Mouse (Mus musculus): ENCODE data around the gene Mctp2. TPM values are rescaled to one million over a fixed set of nuclear protein-coding genes. Genes with fewer than 3 reads are reported as not detected.

The Mctp2 gene
- polyA plus RNA-seq, 1 experiment from 2014 or later = 1.7 TPM

- H3K36me3 ChIP-seq (replicated peaks; ENCODE audit: insufficient read depth, low read length) = no peaks in the 10 kb centered on the region
- 58% methylated on average over 6 of the region's 6 CpGs for WGBS (ENCODE audit: insufficient replicate concordance)
- no peaks in the 10 kb centered on the region for H3K27me3 ChIP-seq (ENCODE audit: insufficient read depth, low read length)
- no peak overlapping the region for H3K27ac ChIP-seq (ENCODE audit: low read depth)
- no peaks in the 10 kb centered on the region for H3K9me3 ChIP-seq (ENCODE audit: low read length)
- no peak overlapping the region for H3K4me3 ChIP-seq (ENCODE audit: low read depth, low read length)
- no peak overlapping the region for H3K9ac ChIP-seq (replicated peaks)
- DNase-seq (no peak), ATAC-seq (no peak)
- no peak overlapping the region for H3K4me2 ChIP-seq (ENCODE audit: low read depth, low read length)
- peaks cover 4% of the 10 kb centered on the region; the same call in 1 of the 2 replicates for H3K4me1 ChIP-seq (ENCODE audit: insufficient read depth)
- TF ChIP-seq EP300 (IDR thresholded peaks at IDR 0.05; ENCODE audit: low read depth) = no peak
- TF ChIP-seq CTCF (IDR thresholded peaks at IDR 0.05; ENCODE audit: low read depth) = no peak
Measured at GRCm38 (mm10) chr7:72234433-72234998, 71.9 kb downstream of the Mctp2 start.

GRCm38 (mm10) chr7:72231182-72231877 lies 75.1 kb downstream of the Mctp2 start:
- Histone ChIP-seq H3K4me3 (ENCODE audit: low read depth, low read length) (no peak overlapping the region), H3K4me1 (ENCODE audit: insufficient read depth) (peaks cover 4% of the 10 kb centered on the region; the same call in 1 of the 2 replicates), H3K4me2 (ENCODE audit: low read depth, low read length) (no peak overlapping the region), H3K36me3 (replicated peaks; ENCODE audit: insufficient read depth, low read length) (no peaks in the 10 kb centered on the region), H3K9ac (replicated peaks) (no peak overlapping the region), H3K9me3 (ENCODE audit: low read length) (no peaks in the 10 kb centered on the region), H3K27ac (ENCODE audit: low read depth) (no peak overlapping the region), H3K27me3 (ENCODE audit: insufficient read depth, low read length) (no peaks in the 10 kb centered on the region)
- no peak for DNase-seq
- WGBS (ENCODE audit: insufficient replicate concordance) = 62% methylated on average over 7 of the region's 7 CpGs
- ATAC-seq = no peak
- TF ChIP-seq CTCF (IDR thresholded peaks at IDR 0.05; ENCODE audit: low read depth) = no peak
- TF ChIP-seq EP300 (IDR thresholded peaks at IDR 0.05; ENCODE audit: low read depth) = no peak

GRCm38 (mm10) chr7:72229925-72230324 lies 76.5 kb downstream of the Mctp2 start:
- ATAC-seq (no peak), DNase-seq (no peak)
- Histone ChIP-seq H3K4me2 (ENCODE audit: low read depth, low read length) (no peak overlapping the region), H3K9me3 (ENCODE audit: low read length) (no peaks in the 10 kb centered on the region), H3K36me3 (replicated peaks; ENCODE audit: insufficient read depth, low read length) (no peaks in the 10 kb centered on the region), H3K27me3 (ENCODE audit: insufficient read depth, low read length) (no peaks in the 10 kb centered on the region), H3K27ac (ENCODE audit: low read depth) (no peak overlapping the region), H3K9ac (replicated peaks) (no peak overlapping the region), H3K4me1 (ENCODE audit: insufficient read depth) (peaks cover 4% of the 10 kb centered on the region; the same call in 1 of the 2 replicates), H3K4me3 (ENCODE audit: low read depth, low read length) (no peak overlapping the region)
- TF ChIP-seq CTCF (IDR thresholded peaks at IDR 0.05; ENCODE audit: low read depth) (no peak), EP300 (IDR thresholded peaks at IDR 0.05; ENCODE audit: low read depth) (no peak)
- 76% methylated on average over 7 of the region's 7 CpGs for WGBS (ENCODE audit: insufficient replicate concordance)

GRCm38 (mm10) chr7:72223558-72223957 lies 82.8 kb downstream of the Mctp2 start:
- no peaks in the 10 kb centered on the region for H3K4me1 ChIP-seq (ENCODE audit: insufficient read depth)
- ATAC-seq (no peak), DNase-seq (no peak)
- H3K27ac ChIP-seq (ENCODE audit: low read depth) = no peak overlapping the region
- 86% methylated on average over 5 of the region's 5 CpGs for WGBS (ENCODE audit: insufficient replicate concordance)
- H3K27me3 ChIP-seq (ENCODE audit: insufficient read depth, low read length) = no peaks in the 10 kb centered on the region
- TF ChIP-seq CTCF (IDR thresholded peaks at IDR 0.05; ENCODE audit: low read depth) (no peak), EP300 (IDR thresholded peaks at IDR 0.05; ENCODE audit: low read depth) (no peak)
- H3K9ac ChIP-seq (replicated peaks) = no peak overlapping the region
- H3K4me3 ChIP-seq (ENCODE audit: low read depth, low read length) = no peak overlapping the region
- H3K9me3 ChIP-seq (ENCODE audit: low read length) = no peaks in the 10 kb centered on the region
- H3K36me3 ChIP-seq (replicated peaks; ENCODE audit: insufficient read depth, low read length) = no peaks in the 10 kb centered on the region
- no peak overlapping the region for H3K4me2 ChIP-seq (ENCODE audit: low read depth, low read length)

GRCm38 (mm10) chr7:72222532-72222931 lies 83.9 kb downstream of the Mctp2 start:
- Histone ChIP-seq H3K4me1 (ENCODE audit: insufficient read depth) (no peaks in the 10 kb centered on the region), H3K27me3 (ENCODE audit: insufficient read depth, low read length) (no peaks in the 10 kb centered on the region), H3K36me3 (replicated peaks; ENCODE audit: insufficient read depth, low read length) (no peaks in the 10 kb centered on the region), H3K4me2 (ENCODE audit: low read depth, low read length) (no peak overlapping the region), H3K4me3 (ENCODE audit: low read depth, low read length) (no peak overlapping the region), H3K9me3 (ENCODE audit: low read length) (no peaks in the 10 kb centered on the region), H3K9ac (replicated peaks) (no peak overlapping the region), H3K27ac (ENCODE audit: low read depth) (no peak overlapping the region)
- ATAC-seq (no peak), DNase-seq (no peak)
- TF ChIP-seq EP300 (IDR thresholded peaks at IDR 0.05; ENCODE audit: low read depth) = no peak
- no peak for TF ChIP-seq CTCF (IDR thresholded peaks at IDR 0.05; ENCODE audit: low read depth)
- 78% methylated on average over 8 of the region's 8 CpGs for WGBS (ENCODE audit: insufficient replicate concordance)

- no peaks in the 10 kb centered on the region for H3K9me3 ChIP-seq (ENCODE audit: low read length)
- H3K9ac ChIP-seq (replicated peaks) = no peak overlapping the region
- H3K4me2 ChIP-seq (ENCODE audit: low read depth, low read length) = no peak overlapping the region
- H3K27ac ChIP-seq (ENCODE audit: low read depth) = no peak overlapping the region
- no peak for TF ChIP-seq EP300 (IDR thresholded peaks at IDR 0.05; ENCODE audit: low read depth)
- TF ChIP-seq CTCF (IDR thresholded peaks at IDR 0.05; ENCODE audit: low read depth) = no peak
- WGBS (ENCODE audit: insufficient replicate concordance) = 65% methylated on average over 7 of the region's 7 CpGs
- DNase-seq = no peak
- H3K4me3 ChIP-seq (ENCODE audit: low read depth, low read length) = no peak overlapping the region
- no peaks in the 10 kb centered on the region for H3K27me3 ChIP-seq (ENCODE audit: insufficient read depth, low read length)
- no peaks in the 10 kb centered on the region for H3K4me1 ChIP-seq (ENCODE audit: insufficient read depth)
- H3K36me3 ChIP-seq (replicated peaks; ENCODE audit: insufficient read depth, low read length) = no peaks in the 10 kb centered on the region; the same call in 1 of the 2 replicates
- no peak for ATAC-seq
Measured at GRCm38 (mm10) chr7:72218048-72218447, 88.4 kb downstream of the Mctp2 start.
